Comparison of ENCODE assay signal across 8 mouse cellular contexts in genomic region chr1:155812581-155813499, GRCm38 (mm10). TPM values are rescaled to one million over a fixed set of nuclear protein-coding genes. Genes with fewer than 3 reads are reported as not detected.
DNase-seq lines count a peak whose midpoint lies in the region; ATAC-seq lines count a peak whose summit lies in the region.

Gene Qsox1 (minus strand): TSS chr1:155812889.

- H3K4me2 ChIP-seq in heart, embryonic 14.5 days (ENCODE audit: low read length), result peak within 1 kb of the TSS; percentile 81
- peak within 1 kb of the TSS; percentile 90 for H3K4me2 ChIP-seq in liver, embryonic 13.5 days
- peak within 1 kb of the TSS; percentile 69 for H3K4me2 ChIP-seq in stomach, embryonic 16.5 days (ENCODE audit: low read depth, low read length)

- peak; percentile 87 for ATAC-seq in heart, embryonic 14.5 days (ENCODE audit: insufficient number of reproducible peaks, insufficient read depth, low FRiP score, low read depth)
- ATAC-seq in liver, embryonic 13.5 days (ENCODE audit: low read depth), result peak; percentile 93
- ATAC-seq in stomach, embryonic 16.5 days (ENCODE audit: insufficient read depth, low FRiP score), result peak; percentile 93

- H3K4me3 ChIP-seq in brown adipose tissue, adult 24 weeks (ENCODE audit: insufficient read depth, low read depth, low read length), result peak within 1 kb of the TSS; percentile 85
- H3K4me3 ChIP-seq in heart, embryonic 14.5 days (ENCODE audit: control insufficient read depth in 1 of 2, insufficient read depth in 1 of 2, low read depth in 1 of 2, low read length in 2 of 2), result peak within 1 kb of the TSS; percentile 69 to 94
- H3K4me3 ChIP-seq in liver, embryonic 13.5 days (replicated peaks), result peak within 1 kb of the TSS; percentile 84
- H3K4me3 ChIP-seq in stomach, embryonic 16.5 days (replicated peaks; ENCODE audit: low read length), result peak within 1 kb of the TSS; percentile 85

- H3K27ac ChIP-seq in brown adipose tissue, adult 24 weeks (replicated peaks; ENCODE audit: low read depth, low read length), result peak within 1 kb of the TSS; percentile 21; the same call in 1 of the 2 replicates
- peak within 1 kb of the TSS; percentile 29 to 66; a peak in 3 of 4 replicates for H3K27ac ChIP-seq in heart, embryonic 14.5 days (replicated peaks in 1 of 2; ENCODE audit: control insufficient read depth in 1 of 2, insufficient read depth in 1 of 2, low read depth in 2 of 2, low read length in 2 of 2)
- peak within 1 kb of the TSS; percentile 82 for H3K27ac ChIP-seq in liver, embryonic 13.5 days
- H3K27ac ChIP-seq in stomach, embryonic 16.5 days (ENCODE audit: low read length), result peak within 1 kb of the TSS; percentile 77

- H3K4me1 ChIP-seq in brown adipose tissue, adult 24 weeks (ENCODE audit: control insufficient read depth, insufficient read depth, insufficient read length, low read length), result peaks cover 7% of the 10 kb centered on the region; the same call in 1 of the 2 replicates
- H3K4me1 ChIP-seq in heart, embryonic 14.5 days (ENCODE audit: control insufficient read depth in 2 of 2, insufficient read depth in 2 of 2, low read length in 2 of 2), result peaks cover 17 to 33% of the 10 kb centered on the region in 2 experiments
- H3K4me1 ChIP-seq in liver, embryonic 13.5 days (replicated peaks), result peaks cover 57% of the 10 kb centered on the region
- H3K4me1 ChIP-seq in stomach, embryonic 16.5 days (ENCODE audit: control insufficient read depth, insufficient read depth, low read length), result peaks cover 21% of the 10 kb centered on the region

- no peaks in the 10 kb centered on the region for H3K36me3 ChIP-seq in heart, embryonic 14.5 days (ENCODE audit: control insufficient read depth, insufficient read depth, low read length)
- no peaks in the 10 kb centered on the region for H3K36me3 ChIP-seq in liver, embryonic 13.5 days
- H3K36me3 ChIP-seq in stomach, embryonic 16.5 days (ENCODE audit: control insufficient read depth, insufficient read depth, low read length), result no peaks in the 10 kb centered on the region

- H3K27me3 ChIP-seq in heart, embryonic 14.5 days (ENCODE audit: control insufficient read depth, insufficient read depth, low read length), result no peaks in the 10 kb centered on the region
- no peaks in the 10 kb centered on the region for H3K27me3 ChIP-seq in liver, embryonic 13.5 days
- no peaks in the 10 kb centered on the region for H3K27me3 ChIP-seq in stomach, embryonic 16.5 days (ENCODE audit: control insufficient read depth, insufficient read depth, low read length)

- H3K9ac ChIP-seq in heart, embryonic 14.5 days (ENCODE audit: low read length), result peak within 1 kb of the TSS; percentile 69
- H3K9ac ChIP-seq in liver, embryonic 13.5 days, result peak within 1 kb of the TSS; percentile 86
- H3K9ac ChIP-seq in stomach, embryonic 16.5 days (ENCODE audit: low read length), result peak within 1 kb of the TSS; percentile 88

- H3K9me3 ChIP-seq in heart, embryonic 14.5 days (ENCODE audit: control insufficient read depth, low read length), result no peaks in the 10 kb centered on the region
- H3K9me3 ChIP-seq in liver, embryonic 13.5 days (replicated peaks), result no peaks in the 10 kb centered on the region
- no peaks in the 10 kb centered on the region for H3K9me3 ChIP-seq in stomach, embryonic 16.5 days (replicated peaks; ENCODE audit: control insufficient read depth, low read length)

- under 1% methylated on average over 64 of the region's 67 CpGs for WGBS in heart, embryonic 14.5 days
- 1% methylated on average over 66 of the region's 67 CpGs for WGBS in liver, embryonic 13.5 days (ENCODE audit: insufficient replicate concordance)
- 1% methylated on average over 66 of the region's 67 CpGs for WGBS in stomach, embryonic 16.5 days

- peak; percentile 93 for DNase-seq in CD4-positive, CD25-positive, alpha-beta regulatory T cell, adult 2 months (ENCODE audit: low read depth, low spot score)
- DNase-seq in fibroblast of lung, adult 2 months (ENCODE audit: low read depth), result peak; percentile 67
- DNase-seq in kidney, postnatal 14 days, result peak; percentile 93
- DNase-seq in liver, embryonic 13.5 days, result peak; percentile 91
- peak; percentile 92 for DNase-seq in neural tube, embryonic 10.5 days (ENCODE audit: extremely low spot score, low spot score)

RNA-seq across cellular contexts. Expression of gene Qsox1, which starts in this region (rescaled TPM):
- 8.3 and 9.9 TPM in 2 replicates for polyA plus RNA-seq in brown adipose tissue, adult 24 weeks (2012; ENCODE audit: insufficient read depth, insufficient read length, missing spikeins)
- 12.2 and 12.4 TPM in 2 replicates for polyA plus RNA-seq in heart, embryonic 14.5 days (2014; fragmentation: Nextera tagmentation; extraction: Ambion mirVana)
- polyA plus RNA-seq in liver, embryonic 13.5 days (2015; fragmentation: Nextera tagmentation; extraction: Ambion mirVana), result 20.5 and 21.4 TPM in 2 replicates
- polyA plus RNA-seq in stomach, embryonic 16.5 days (2015; fragmentation: Nextera tagmentation; extraction: Ambion mirVana), result 94.7 and 110 TPM in 2 replicates

Comparison
In these comparisons a context has a peak if more than half of its experiments do, and no peak if none do; other contexts are left out.
1. Peak in every context shown above with its lines: DNase-seq, ATAC-seq, H3K4me3 ChIP-seq and H3K27ac ChIP-seq.
2. H3K27ac ChIP-seq: peak in every context shown above with its lines; median percentile 82 in liver, embryonic 13.5 days; 77 in stomach, embryonic 16.5 days; 48 in heart, embryonic 14.5 days; 21 in brown adipose tissue, adult 24 weeks.